Mouse (Mus musculus) neural tube, embryonic 12.5 days (tissue): ENCODE measurements around the gene Odf3. TPM values are rescaled to one million over a fixed set of nuclear protein-coding genes. Genes with fewer than 3 reads are reported as not detected.
A peak's percentile ranks its signal among the peaks of the same experiment; 100 is the strongest.

Experiments
- ATAC-seq: fragments of 200-750 bp; cut with Nextera tagmentation; 2 replicates; pipeline ENCODE4 v1.8.0; 2017; ENCODE audit warnings: low read depth, mild to moderate bottlenecking, moderate TSS enrichment, moderate library complexity; ENCODE audit not compliant: low FRiP score
- H3K27ac ChIP-seq: fragments of 300-500 bp; sonication (generic); 2 replicates; pipeline ENCODE4 v1.5.1; 2016
- H3K27me3 ChIP-seq: fragments of 300-500 bp; sonication (generic); replicated peaks from 2 replicates; pipeline ENCODE4 v1.6.1; 2016; ENCODE audit warnings: mild to moderate bottlenecking
- H3K36me3 ChIP-seq: fragments of 300-500 bp; sonication (generic); 2 replicates; pipeline ENCODE4 v1.6.1; 2016; ENCODE audit warnings: mild to moderate bottlenecking
- H3K4me1 ChIP-seq: fragments of 300-500 bp; sonication (generic); 2 replicates; pipeline ENCODE4 v1.6.1; 2016
- H3K4me2 ChIP-seq: fragments of 300-500 bp; sonication (generic); replicated peaks from 2 replicates; pipeline ENCODE4 v1.6.1; 2016; ENCODE audit warnings: mild to moderate bottlenecking
- H3K4me3 ChIP-seq: fragments of 300-500 bp; sonication (generic); 2 replicates; pipeline ENCODE4 v1.5.1; 2016
- H3K9ac ChIP-seq: fragments of 300-500 bp; sonication (generic); 2 replicates; pipeline ENCODE4 v1.6.1; 2016; ENCODE audit warnings: mild to moderate bottlenecking
- H3K9me3 ChIP-seq: fragments of 300-500 bp; sonication (generic); 2 replicates; pipeline ENCODE4 v1.6.1; 2016; ENCODE audit warnings: mild to moderate bottlenecking
- WGBS: fragments of 180-500 bp; shearing (Covaris S2); methylation state at CpG from one replicate; pipeline ENCODE4 v1.1.7; 2016; 5-methylcytosine and 5-hydroxymethylcytosine counted together
- polyA plus RNA-seq: library from polyadenylated mRNA; unstranded; fragments of >200 nt; fragmentation: Nextera tagmentation; extraction: Ambion mirVana; gene quantifications from 2 replicates; pipeline ENCODE4 v1.2.1, GENCODE M21; 2016

The Odf3 gene
- polyA plus RNA-seq, 1 experiment from 2014 or later: not detected

- Histone ChIP-seq H3K4me1 (no peaks in the 10 kb centered on the region), H3K9ac (no peak overlapping the region), H3K27me3 (no peaks in the 10 kb centered on the region), H3K36me3 (no peaks in the 10 kb centered on the region), H3K4me3 (no peak overlapping the region), H3K9me3 (no peaks in the 10 kb centered on the region), H3K4me2 (no peak overlapping the region), H3K27ac (no peak overlapping the region)
- no peak for ATAC-seq
- WGBS: 76% methylated on average over 6 of the region's 6 CpGs
Observed at GRCm38 (mm10) chr7:140831447-140831846, 16.2 kb upstream of the Odf3 start.

DNA sequence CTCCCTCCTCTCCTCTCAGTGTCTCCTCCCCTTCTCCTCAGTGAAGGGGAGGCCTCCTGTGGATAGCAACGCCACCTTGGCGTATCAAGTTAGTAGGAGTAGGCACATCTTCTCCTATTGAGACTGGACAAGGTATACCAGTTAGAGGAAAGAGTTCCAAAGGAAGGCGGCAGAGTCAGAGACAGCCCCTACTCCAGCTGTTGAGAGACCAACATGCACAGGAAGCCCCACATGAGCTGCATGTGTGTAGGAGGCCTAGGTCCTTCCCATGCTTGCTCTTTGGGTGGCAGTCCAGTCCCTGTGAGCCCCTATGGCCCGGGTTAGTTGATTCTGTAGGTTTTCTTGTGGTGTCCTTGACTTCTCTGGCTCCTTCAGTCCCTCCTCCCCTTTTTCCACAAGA lies 14.3 kb upstream of the Odf3 start:
- H3K9me3 ChIP-seq: no peaks in the 10 kb centered on the region
- no peak overlapping the region for H3K27ac ChIP-seq
- H3K4me2 ChIP-seq: no peak overlapping the region
- 82% methylated on average over 4 of the region's 4 CpGs for WGBS
- H3K36me3 ChIP-seq: no peaks in the 10 kb centered on the region
- no peak overlapping the region for H3K4me3 ChIP-seq
- ATAC-seq: no peak
- H3K9ac ChIP-seq: no peak overlapping the region
- H3K4me1 ChIP-seq: no peaks in the 10 kb centered on the region
- H3K27me3 ChIP-seq: no peaks in the 10 kb centered on the region

- H3K27me3 ChIP-seq: no peaks in the 10 kb centered on the region
- H3K27ac ChIP-seq: no peak within 1 kb of the TSS
- no peaks in the 10 kb centered on the region for H3K4me1 ChIP-seq
- H3K36me3 ChIP-seq: no peaks in the 10 kb centered on the region
- H3K4me3 ChIP-seq: no peak within 1 kb of the TSS
- WGBS: 51% methylated on average over 20 of the region's 20 CpGs
- H3K9ac ChIP-seq: no peak within 1 kb of the TSS
- ATAC-seq: no peak
- H3K4me2 ChIP-seq: no peak within 1 kb of the TSS
- no peaks in the 10 kb centered on the region for H3K9me3 ChIP-seq
Observed at GRCm38 (mm10) chr7:140834968-140835757, 12.4 kb upstream of the Odf3 start, which contains the start of gene Urah. Gene Urah (plus strand): TSS chr7:140835018.

DNA sequence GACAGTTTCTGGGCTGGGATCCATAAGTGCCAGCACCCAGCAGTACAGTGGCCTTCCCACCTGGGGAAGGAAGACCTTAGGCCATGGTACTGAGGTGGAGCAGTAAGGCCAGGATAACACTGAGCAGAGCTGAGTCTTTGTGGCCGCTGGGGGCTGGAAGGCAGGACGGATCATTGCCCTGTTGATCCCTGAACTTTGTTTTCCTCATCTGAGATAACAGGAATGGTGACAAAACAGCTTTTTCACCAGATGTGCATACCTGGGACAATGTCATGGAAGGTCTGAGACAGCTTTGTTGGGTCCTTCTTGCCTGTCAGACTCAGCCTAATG lies 11.9 kb upstream of the Odf3 start:
- no peaks in the 10 kb centered on the region for H3K4me1 ChIP-seq
- H3K27ac ChIP-seq: no peak overlapping the region
- no peaks in the 10 kb centered on the region for H3K9me3 ChIP-seq
- ATAC-seq: no peak
- H3K9ac ChIP-seq: no peak overlapping the region
- no peak overlapping the region for H3K4me3 ChIP-seq
- WGBS: 77% methylated on average over 2 of the region's 2 CpGs
- H3K4me2 ChIP-seq: no peak overlapping the region
- no peaks in the 10 kb centered on the region for H3K27me3 ChIP-seq
- no peaks in the 10 kb centered on the region for H3K36me3 ChIP-seq

GRCm38 (mm10) chr7:140836243-140837115 lies 11.1 kb upstream of the Odf3 start:
- 88% methylated on average over 9 of the region's 9 CpGs for WGBS
- Histone ChIP-seq H3K36me3 (no peaks in the 10 kb centered on the region), H3K27me3 (peaks cover 4% of the 10 kb centered on the region; the same call in 1 of the 2 replicates), H3K4me3 (no peak overlapping the region), H3K4me2 (no peak overlapping the region), H3K27ac (no peak overlapping the region), H3K9ac (no peak overlapping the region), H3K4me1 (no peaks in the 10 kb centered on the region), H3K9me3 (no peaks in the 10 kb centered on the region)
- ATAC-seq: no peak

- no peaks in the 10 kb centered on the region for H3K9me3 ChIP-seq
- H3K27me3 ChIP-seq: peaks cover 4% of the 10 kb centered on the region; the same call in 1 of the 2 replicates
- H3K27ac ChIP-seq: no peak overlapping the region
- no peak overlapping the region for H3K9ac ChIP-seq
- ATAC-seq: no peak
- no peak overlapping the region for H3K4me3 ChIP-seq
- no peaks in the 10 kb centered on the region for H3K36me3 ChIP-seq
- 64% methylated on average over 5 of the region's 5 CpGs for WGBS
- H3K4me2 ChIP-seq: no peak overlapping the region
- no peaks in the 10 kb centered on the region for H3K4me1 ChIP-seq
Observed at GRCm38 (mm10) chr7:140839556-140839955, 8.0 kb upstream of the Odf3 start.

GRCm38 (mm10) chr7:140840750-140841735 lies 6.6 kb upstream of the Odf3 start:
- Histone ChIP-seq H3K9ac (no peak overlapping the region), H3K27me3 (peaks cover 4% of the 10 kb centered on the region; the same call in 1 of the 2 replicates), H3K4me1 (no peaks in the 10 kb centered on the region), H3K27ac (no peak overlapping the region), H3K9me3 (no peaks in the 10 kb centered on the region), H3K4me2 (no peak overlapping the region), H3K36me3 (no peaks in the 10 kb centered on the region), H3K4me3 (no peak overlapping the region)
- 35% methylated on average over 19 of the region's 19 CpGs for WGBS
- ATAC-seq: no peak

DNA sequence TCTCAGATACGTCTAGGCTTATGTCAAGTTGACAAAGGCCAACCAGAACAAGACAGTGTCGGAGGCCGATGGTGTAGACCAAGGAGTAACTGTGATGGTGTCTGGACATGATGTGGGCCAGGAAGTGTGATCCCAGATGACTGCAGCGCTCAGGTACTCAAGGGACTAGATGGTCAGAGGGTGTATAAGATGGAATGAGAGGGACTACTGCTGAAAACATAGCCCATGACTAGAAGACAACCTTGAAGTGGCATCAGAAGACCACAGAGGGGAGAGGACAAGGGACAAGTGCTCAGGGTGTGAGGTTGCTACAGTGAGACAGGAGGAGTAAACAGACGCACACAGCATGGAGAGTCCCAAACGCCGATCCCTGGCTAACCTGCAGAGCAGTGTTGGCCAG lies 3.8 kb upstream of the Odf3 start:
- no peak overlapping the region for H3K27ac ChIP-seq
- H3K4me3 ChIP-seq: no peak overlapping the region
- WGBS: 81% methylated on average over 7 of the region's 7 CpGs
- H3K4me2 ChIP-seq: no peak overlapping the region
- H3K4me1 ChIP-seq: no peaks in the 10 kb centered on the region
- no peaks in the 10 kb centered on the region for H3K9me3 ChIP-seq
- no peak overlapping the region for H3K9ac ChIP-seq
- ATAC-seq: no peak
- no peaks in the 10 kb centered on the region for H3K36me3 ChIP-seq
- peaks cover 4% of the 10 kb centered on the region; the same call in 1 of the 2 replicates for H3K27me3 ChIP-seq

DNA sequence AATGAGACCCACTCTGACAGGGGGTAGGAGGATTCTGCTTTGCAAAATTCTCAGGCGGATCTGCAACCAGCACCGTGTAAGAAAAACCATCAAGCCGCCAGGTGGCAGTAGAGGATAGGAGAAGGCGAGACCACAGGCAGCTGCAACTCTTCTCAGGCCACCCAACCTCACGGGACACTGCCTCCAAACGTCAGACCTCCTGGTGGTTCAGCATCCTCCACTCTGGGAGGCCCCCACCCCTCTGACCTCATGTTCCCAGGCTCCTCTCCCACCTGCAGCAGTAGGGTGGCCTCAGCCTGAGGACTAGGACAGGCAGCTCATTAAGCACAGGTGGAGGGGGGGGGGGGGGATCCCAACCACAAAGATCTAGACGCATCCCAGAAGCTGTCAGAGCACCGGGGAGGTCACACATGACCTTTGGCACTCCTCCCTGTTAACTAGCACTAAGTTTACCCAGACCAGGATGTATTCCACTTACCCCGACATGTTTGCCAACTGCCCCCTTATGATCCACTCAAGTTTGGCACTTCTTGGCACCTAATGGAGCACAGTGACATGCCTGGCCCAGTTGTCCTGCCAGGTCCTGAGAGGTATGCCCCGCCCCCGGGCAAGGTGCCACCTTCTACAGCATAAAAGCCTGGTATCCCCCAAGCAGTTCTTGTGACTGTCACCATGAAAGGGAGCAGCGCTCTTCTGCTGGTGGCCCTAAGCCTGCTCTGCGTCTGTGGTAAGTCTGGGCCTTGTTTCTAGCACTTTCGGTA lies 2.5 kb upstream of the Odf3 start, which contains the start of gene Scgb1c1:
Scgb1c1 (plus strand) TSS at position 643 of the 761 bp plus-strand sequence.
- no peaks in the 10 kb centered on the region for H3K36me3 ChIP-seq
- no peak within 1 kb of the TSS for H3K9ac ChIP-seq
- 35% methylated on average over 14 of the region's 14 CpGs for WGBS
- H3K9me3 ChIP-seq: no peaks in the 10 kb centered on the region
- no peak within 1 kb of the TSS for H3K27ac ChIP-seq
- no peaks in the 10 kb centered on the region for H3K4me1 ChIP-seq
- H3K4me2 ChIP-seq: no peak within 1 kb of the TSS
- H3K4me3 ChIP-seq: no peak within 1 kb of the TSS
- H3K27me3 ChIP-seq: peaks cover 4% of the 10 kb centered on the region; the same call in 1 of the 2 replicates
- ATAC-seq: peak; percentile 77

GRCm38 (mm10) chr7:140845683-140846082 lies 1.9 kb upstream of the Odf3 start:
- 67% methylated on average over 4 of the region's 4 CpGs for WGBS
- H3K4me1 ChIP-seq: no peaks in the 10 kb centered on the region
- ATAC-seq: no peak
- no peak overlapping the region for H3K4me2 ChIP-seq
- H3K9ac ChIP-seq: no peak overlapping the region
- H3K36me3 ChIP-seq: no peaks in the 10 kb centered on the region
- H3K27ac ChIP-seq: no peak overlapping the region
- H3K4me3 ChIP-seq: no peak overlapping the region
- H3K27me3 ChIP-seq: peaks cover 4% of the 10 kb centered on the region; the same call in 1 of the 2 replicates
- H3K9me3 ChIP-seq: no peaks in the 10 kb centered on the region

DNA sequence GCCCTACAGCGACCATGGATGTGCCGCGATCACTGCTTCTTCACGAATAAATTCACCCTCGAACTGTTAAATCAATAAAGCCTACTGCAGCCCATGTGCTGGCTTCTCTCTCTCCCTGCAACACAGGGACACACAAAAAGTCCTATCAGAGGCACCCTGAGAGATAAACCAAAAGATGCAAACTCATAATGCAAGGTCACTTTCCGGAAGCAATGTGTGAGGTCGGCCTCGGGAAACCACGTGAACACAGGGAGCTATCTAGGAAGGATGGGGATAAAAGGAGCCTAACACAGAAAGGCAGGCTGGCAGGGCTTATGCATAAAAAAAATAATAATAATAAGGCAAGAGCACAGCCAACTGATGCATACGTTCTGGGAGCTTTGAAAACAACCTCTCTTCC lies 929 bp upstream of the Odf3 start:
- ATAC-seq: no peak
- no peak overlapping the region for H3K9ac ChIP-seq
- no peak overlapping the region for H3K4me3 ChIP-seq
- peaks cover 4% of the 10 kb centered on the region; the same call in 1 of the 2 replicates for H3K36me3 ChIP-seq
- no peak overlapping the region for H3K4me2 ChIP-seq
- 91% methylated on average over 10 of the region's 10 CpGs for WGBS
- no peaks in the 10 kb centered on the region; the same call in 1 of the 2 replicates for H3K27me3 ChIP-seq
- no peaks in the 10 kb centered on the region for H3K9me3 ChIP-seq
- H3K4me1 ChIP-seq: no peaks in the 10 kb centered on the region
- H3K27ac ChIP-seq: no peak overlapping the region
